Mouse (Mus musculus) C2C12 (cell line): ENCODE measurements around the gene Sema5b.

Experiments used
- CEBPB ChIP-seq: IDR thresholded peaks from one replicate; pipeline ENCODE4 v1.6.1; 2011; ENCODE audit warnings: low read depth, mild to moderate bottlenecking, control low read depth, moderate library complexity
- CTCF ChIP-seq: IDR thresholded peaks from one replicate; pipeline ENCODE4 v1.5.1; 2011; ENCODE audit not compliant: control insufficient read depth, insufficient read depth, insufficient read length
- MAX ChIP-seq: IDR thresholded peaks from one replicate; pipeline ENCODE4 v1.6.1; 2011; ENCODE audit warnings: mild to moderate bottlenecking, control low read depth
- MYOG ChIP-seq: IDR thresholded peaks from one replicate; pipeline ENCODE4 v1.6.1; 2011; ENCODE audit not compliant: control insufficient read depth, insufficient read length; ENCODE audit errors: extremely low read depth

GRCm38 (mm10) chr16:35707004-35707403 is 166.1 kb downstream of the Sema5b start:
- TF ChIP-seq MAX (no peak), CTCF (no peak), CEBPB (no peak), MYOG (no peak)
